Mouse (Mus musculus): Measurements from ENCODE around the gene Sgf29.

DNA sequence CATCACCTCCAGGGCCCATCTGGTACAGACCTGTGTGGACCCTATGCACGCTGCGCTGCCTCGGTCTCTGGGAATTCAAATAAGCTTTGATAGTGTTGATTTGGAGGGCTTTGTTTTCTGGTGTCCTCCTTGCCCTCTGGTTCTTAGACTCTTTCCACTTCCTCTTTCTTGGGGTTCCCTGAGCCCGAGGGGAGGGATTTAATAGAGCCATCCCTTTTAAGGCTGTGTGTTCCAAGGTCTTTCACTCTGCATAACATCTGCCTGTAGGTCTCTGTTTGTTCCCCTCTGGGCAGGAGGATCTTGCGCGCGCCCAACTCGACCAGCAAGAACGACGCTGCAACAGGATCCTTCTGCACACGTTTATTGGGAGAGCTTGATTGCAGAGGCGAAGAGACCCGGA, 72.5 kb downstream of the Sgf29 start:
- TF ChIP-seq CTCF (IDR thresholded peaks at IDR 0.05; ENCODE audit: borderline replicate concordance, insufficient read depth, low read depth, low read length) (no peak), POLR2A (IDR thresholded peaks at IDR 0.05; ENCODE audit: borderline replicate concordance, insufficient read depth, low read length) (no peak)
